Mouse (Mus musculus) E14TG2a.4 (cell line): ENCODE data around the gene Cacna2d4.
A peak's percentile ranks its signal among the peaks of the same experiment; 100 is the strongest.

Experiments
- H3K27me3 ChIP-seq: 2 replicates; pipeline ENCODE4 v1.6.1; 2014; ENCODE audit warnings: low read length, control low read depth; ENCODE audit not compliant: insufficient read depth
- H3K36me3 ChIP-seq: 2 replicates; pipeline ENCODE4 v1.6.1; 2014; ENCODE audit warnings: low read length, control low read depth; ENCODE audit not compliant: insufficient read depth
- H3K4me1 ChIP-seq: replicated peaks from 2 replicates; pipeline ENCODE4 v1.6.1; 2014; ENCODE audit warnings: low read depth, low read length, control low read depth
- H3K4me3 ChIP-seq: replicated peaks from 2 replicates; pipeline ENCODE4 v1.5.1; 2014; ENCODE audit warnings: mild to moderate bottlenecking, low read length
- H3K9me3 ChIP-seq: 2 replicates; pipeline ENCODE4 v1.6.1; 2014; ENCODE audit warnings: low read length, control low read depth
- CTCF ChIP-seq: conservative IDR thresholded peaks from 2 replicates; pipeline ENCODE4 v1.5.1; 2014; ENCODE audit warnings: low read length
- NANOG ChIP-seq: IDR thresholded peaks from 2 replicates; pipeline ENCODE4 v1.6.1; 2014; ENCODE audit warnings: borderline replicate concordance, low read length, mixed read lengths
- POU5F1 ChIP-seq: IDR thresholded peaks from 2 replicates; pipeline ENCODE4 v1.6.1; 2014; ENCODE audit warnings: low read length, borderline replicate concordance

The Cacna2d4 gene

GRCm38 (mm10) chr6:119246082-119246481 lies 9.8 kb downstream of the Cacna2d4 start:
- TF ChIP-seq CTCF (peak; percentile 49), NANOG (no peak)
- Histone ChIP-seq H3K27me3 (no peaks in the 10 kb centered on the region), H3K4me3 (no peak overlapping the region), H3K36me3 (no peaks in the 10 kb centered on the region), H3K4me1 (peaks cover 6% of the 10 kb centered on the region; the same call in 1 of the 2 replicates), H3K9me3 (peaks cover 10% of the 10 kb centered on the region)

GRCm38 (mm10) chr6:119248578-119248977 lies 12.3 kb downstream of the Cacna2d4 start:
- Histone ChIP-seq H3K27me3 (no peaks in the 10 kb centered on the region), H3K4me1 (peaks cover 6% of the 10 kb centered on the region; the same call in 1 of the 2 replicates), H3K9me3 (peaks cover 10% of the 10 kb centered on the region), H3K36me3 (no peaks in the 10 kb centered on the region), H3K4me3 (no peak overlapping the region)
- TF ChIP-seq POU5F1 (no peak), CTCF (no peak), NANOG (no peak)

- H3K4me1 ChIP-seq, result peaks cover 6% of the 10 kb centered on the region; the same call in 1 of the 2 replicates
- H3K36me3 ChIP-seq, result no peaks in the 10 kb centered on the region
- no peak for TF ChIP-seq POU5F1
- no peak for TF ChIP-seq CTCF
- TF ChIP-seq NANOG, result no peak
- H3K4me3 ChIP-seq, result no peak overlapping the region
- H3K27me3 ChIP-seq, result no peaks in the 10 kb centered on the region
- peaks cover 10% of the 10 kb centered on the region for H3K9me3 ChIP-seq
Observed at GRCm38 (mm10) chr6:119249726-119250125, 13.4 kb downstream of the Cacna2d4 start.

- no peak for TF ChIP-seq NANOG
- no peak for TF ChIP-seq CTCF
- no peak for TF ChIP-seq POU5F1
- Histone ChIP-seq H3K9me3 (peaks cover 1% of the 10 kb centered on the region; the same call in 1 of the 2 replicates), H3K27me3 (no peaks in the 10 kb centered on the region), H3K36me3 (no peaks in the 10 kb centered on the region), H3K4me1 (peaks cover 6% of the 10 kb centered on the region; the same call in 1 of the 2 replicates), H3K4me3 (no peak overlapping the region)
Observed at GRCm38 (mm10) chr6:119251704-119252103, 15.4 kb downstream of the Cacna2d4 start.

- H3K9me3 ChIP-seq, result no peaks in the 10 kb centered on the region
- H3K36me3 ChIP-seq, result no peaks in the 10 kb centered on the region
- TF ChIP-seq NANOG (no peak), POU5F1 (no peak), CTCF (no peak)
- peaks cover 8% of the 10 kb centered on the region for H3K27me3 ChIP-seq
- no peaks in the 10 kb centered on the region for H3K4me1 ChIP-seq
- no peak overlapping the region for H3K4me3 ChIP-seq
Observed at GRCm38 (mm10) chr6:119276713-119277112, 40.4 kb downstream of the Cacna2d4 start.

GRCm38 (mm10) chr6:119280761-119281160 lies 44.4 kb downstream of the Cacna2d4 start:
- Histone ChIP-seq H3K27me3 (0 out of 2 replicates have a peak, but pooled peaks cover 3% of the 10 kb centered on the region), H3K4me1 (no peaks in the 10 kb centered on the region), H3K4me3 (no peak overlapping the region), H3K9me3 (no peaks in the 10 kb centered on the region), H3K36me3 (no peaks in the 10 kb centered on the region)
- TF ChIP-seq NANOG (no peak), POU5F1 (no peak), CTCF (no peak)

- no peaks in the 10 kb centered on the region for H3K36me3 ChIP-seq
- TF ChIP-seq NANOG, result no peak
- TF ChIP-seq CTCF, result no peak
- TF ChIP-seq POU5F1, result no peak
- peaks cover 2% of the 10 kb centered on the region; the same call in 1 of the 2 replicates for H3K27me3 ChIP-seq
- H3K4me3 ChIP-seq, result no peak overlapping the region
- H3K9me3 ChIP-seq, result no peaks in the 10 kb centered on the region
- H3K4me1 ChIP-seq, result no peaks in the 10 kb centered on the region
Observed at GRCm38 (mm10) chr6:119301310-119301709, 65.0 kb downstream of the Cacna2d4 start.

GRCm38 (mm10) chr6:119303331-119303730 lies 67.0 kb downstream of the Cacna2d4 start:
- H3K4me1 ChIP-seq, result peaks cover 8% of the 10 kb centered on the region; the same call in 1 of the 2 replicates
- H3K4me3 ChIP-seq, result no peak overlapping the region
- no peaks in the 10 kb centered on the region for H3K36me3 ChIP-seq
- H3K27me3 ChIP-seq, result peaks cover 17% of the 10 kb centered on the region; the same call in 1 of the 2 replicates
- H3K9me3 ChIP-seq, result no peaks in the 10 kb centered on the region
- TF ChIP-seq CTCF, result no peak
- TF ChIP-seq NANOG, result no peak
- TF ChIP-seq POU5F1, result no peak

GRCm38 (mm10) chr6:119307867-119308413 lies 71.6 kb downstream of the Cacna2d4 start:
- Histone ChIP-seq H3K4me3 (no peak overlapping the region), H3K9me3 (no peaks in the 10 kb centered on the region), H3K36me3 (no peaks in the 10 kb centered on the region), H3K4me1 (peaks cover 26% of the 10 kb centered on the region), H3K27me3 (peaks cover 51% of the 10 kb centered on the region)
- TF ChIP-seq CTCF, result no peak
- no peak for TF ChIP-seq NANOG
